Mouse (Mus musculus) liver, embryonic 14.5 days (tissue): ENCODE measurements around the gene Ppp3r1.

Experiments used
- CTCF ChIP-seq: IDR thresholded peaks from 2 replicates; pipeline ENCODE4 v1.5.1; 2016; ENCODE audit warnings: antibody characterized with exemption, low read depth, control low read depth
- EP300 ChIP-seq: IDR thresholded peaks from 2 replicates; pipeline ENCODE4 v1.6.1; 2016; ENCODE audit warnings: antibody characterized with exemption, low read depth

DNA sequence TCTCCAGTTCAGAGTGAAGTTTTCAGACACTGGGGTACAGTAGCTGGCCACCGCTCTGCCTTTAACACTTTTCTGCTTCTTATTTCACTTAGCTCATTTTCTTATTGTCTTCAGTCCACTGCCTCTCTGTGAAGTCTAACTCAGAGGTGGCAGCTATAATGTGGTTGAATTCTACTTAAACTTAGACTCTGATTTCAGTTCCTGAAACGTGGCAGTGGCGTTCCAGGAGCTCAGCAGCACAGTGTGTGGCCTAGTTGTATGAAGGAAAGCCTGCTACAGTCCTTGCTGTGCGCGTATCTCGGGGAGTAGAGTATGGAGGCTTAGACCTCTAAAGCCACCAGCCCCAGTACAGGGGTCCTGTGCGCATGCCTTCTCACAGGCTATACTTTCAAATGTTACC lies 7.6 kb downstream of the Ppp3r1 start:
- TF ChIP-seq CTCF (no peak), EP300 (no peak)
